Mouse (Mus musculus): ENCODE results near the gene Chn1. TPM values are rescaled to one million over a fixed set of nuclear protein-coding genes. Genes with fewer than 3 reads are reported as not detected.

The Chn1 gene
- polyA plus RNA-seq, 1 experiment, result 25.8 TPM

DNA sequence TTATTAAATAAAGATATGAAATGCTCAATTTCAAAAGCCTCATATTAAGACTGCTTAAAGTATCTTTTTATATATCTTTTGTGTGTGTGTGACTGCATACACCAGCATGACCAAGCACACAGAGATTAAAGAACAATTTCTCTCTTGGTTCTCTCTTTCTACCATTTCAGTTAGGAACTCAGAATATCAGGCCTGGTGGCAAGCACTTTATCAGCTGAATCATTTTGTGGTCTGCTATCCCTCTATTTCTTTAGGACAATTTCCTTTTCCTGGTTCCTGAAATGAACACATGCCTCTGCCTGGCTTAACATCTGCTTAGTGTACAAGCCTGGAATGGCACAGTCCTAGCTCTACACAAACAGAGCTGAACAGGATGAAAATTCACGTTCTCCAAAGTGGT, 92.6 kb downstream of the Chn1 start:
- H3K9ac ChIP-seq (ENCODE audit: low read depth, poor library complexity, severe bottlenecking), result no peak overlapping the region
- no peaks in the 10 kb centered on the region for H3K4me1 ChIP-seq (ENCODE audit: control insufficient read depth, insufficient read depth, low read length)
- TF ChIP-seq CTCF (IDR thresholded peaks at IDR 0.05; ENCODE audit: low read depth, low read length) (no peak), EP300 (IDR thresholded peaks at IDR 0.05; ENCODE audit: insufficient read depth, low read depth, low read length) (no peak), POLR2A (IDR thresholded peaks at IDR 0.05; ENCODE audit: insufficient read depth, low read length) (no peak)
- H3K36me3 ChIP-seq (ENCODE audit: control insufficient read depth, insufficient read depth, low read length, poor library complexity, severe bottlenecking), result no peaks in the 10 kb centered on the region
- H3K27ac ChIP-seq (ENCODE audit: insufficient read depth, low read length), result no peak overlapping the region
- H3K27me3 ChIP-seq (ENCODE audit: control insufficient read depth, insufficient read depth, low read length, poor library complexity, severe bottlenecking), result no peaks in the 10 kb centered on the region
- H3K9me3 ChIP-seq (replicated peaks; ENCODE audit: control insufficient read depth, insufficient read depth, low read length, poor library complexity, severe bottlenecking), result no peaks in the 10 kb centered on the region
- no peak overlapping the region for H3K4me3 ChIP-seq (ENCODE audit: low read depth, low read length)

GRCm38 (mm10) chr2:73680425-73681027, 94.6 kb downstream of the Chn1 start:
- Histone ChIP-seq H3K4me1 (ENCODE audit: control insufficient read depth, insufficient read depth, low read length) (no peaks in the 10 kb centered on the region), H3K9me3 (replicated peaks; ENCODE audit: control insufficient read depth, insufficient read depth, low read length, poor library complexity, severe bottlenecking) (no peaks in the 10 kb centered on the region), H3K27me3 (ENCODE audit: control insufficient read depth, insufficient read depth, low read length, poor library complexity, severe bottlenecking) (no peaks in the 10 kb centered on the region), H3K27ac (ENCODE audit: insufficient read depth, low read length) (no peak overlapping the region), H3K4me3 (ENCODE audit: low read depth, low read length) (no peak overlapping the region), H3K36me3 (ENCODE audit: control insufficient read depth, insufficient read depth, low read length, poor library complexity, severe bottlenecking) (no peaks in the 10 kb centered on the region), H3K9ac (ENCODE audit: low read depth, poor library complexity, severe bottlenecking) (no peak overlapping the region)
- TF ChIP-seq EP300 (IDR thresholded peaks at IDR 0.05; ENCODE audit: insufficient read depth, low read depth, low read length) (no peak), CTCF (IDR thresholded peaks at IDR 0.05; ENCODE audit: low read depth, low read length) (no peak), POLR2A (IDR thresholded peaks at IDR 0.05; ENCODE audit: insufficient read depth, low read length) (no peak)

DNA sequence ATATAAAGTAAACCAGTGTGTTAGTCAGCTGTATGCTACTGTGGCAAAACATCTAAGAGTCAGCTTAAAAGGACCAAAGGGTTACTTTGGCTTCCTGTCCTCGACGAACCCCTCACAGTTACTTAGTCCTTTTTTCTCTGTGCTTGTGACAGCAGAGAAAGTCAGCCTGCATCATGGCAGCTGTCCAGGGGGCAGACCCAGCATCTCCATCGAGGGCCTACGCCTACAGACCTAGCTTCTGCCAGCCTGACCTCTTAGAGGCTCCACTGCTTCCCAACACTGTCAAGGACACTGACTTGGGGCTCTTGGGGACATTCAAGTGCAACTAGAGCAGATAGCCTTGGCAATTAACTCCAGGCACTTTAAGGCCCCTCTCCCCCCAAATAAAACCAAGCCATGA, 106.5 kb downstream of the Chn1 start:
- no peak overlapping the region for H3K4me3 ChIP-seq (ENCODE audit: low read depth, low read length)
- no peaks in the 10 kb centered on the region for H3K9me3 ChIP-seq (replicated peaks; ENCODE audit: control insufficient read depth, insufficient read depth, low read length, poor library complexity, severe bottlenecking)
- H3K4me1 ChIP-seq (ENCODE audit: control insufficient read depth, insufficient read depth, low read length), result no peaks in the 10 kb centered on the region
- H3K36me3 ChIP-seq (ENCODE audit: control insufficient read depth, insufficient read depth, low read length, poor library complexity, severe bottlenecking), result no peaks in the 10 kb centered on the region
- H3K27ac ChIP-seq (ENCODE audit: insufficient read depth, low read length), result no peak overlapping the region
- no peak overlapping the region for H3K9ac ChIP-seq (ENCODE audit: low read depth, poor library complexity, severe bottlenecking)
- TF ChIP-seq EP300 (IDR thresholded peaks at IDR 0.05; ENCODE audit: insufficient read depth, low read depth, low read length) (no peak), CTCF (IDR thresholded peaks at IDR 0.05; ENCODE audit: low read depth, low read length) (no peak), POLR2A (IDR thresholded peaks at IDR 0.05; ENCODE audit: insufficient read depth, low read length) (no peak)
- no peaks in the 10 kb centered on the region for H3K27me3 ChIP-seq (ENCODE audit: control insufficient read depth, insufficient read depth, low read length, poor library complexity, severe bottlenecking)

DNA sequence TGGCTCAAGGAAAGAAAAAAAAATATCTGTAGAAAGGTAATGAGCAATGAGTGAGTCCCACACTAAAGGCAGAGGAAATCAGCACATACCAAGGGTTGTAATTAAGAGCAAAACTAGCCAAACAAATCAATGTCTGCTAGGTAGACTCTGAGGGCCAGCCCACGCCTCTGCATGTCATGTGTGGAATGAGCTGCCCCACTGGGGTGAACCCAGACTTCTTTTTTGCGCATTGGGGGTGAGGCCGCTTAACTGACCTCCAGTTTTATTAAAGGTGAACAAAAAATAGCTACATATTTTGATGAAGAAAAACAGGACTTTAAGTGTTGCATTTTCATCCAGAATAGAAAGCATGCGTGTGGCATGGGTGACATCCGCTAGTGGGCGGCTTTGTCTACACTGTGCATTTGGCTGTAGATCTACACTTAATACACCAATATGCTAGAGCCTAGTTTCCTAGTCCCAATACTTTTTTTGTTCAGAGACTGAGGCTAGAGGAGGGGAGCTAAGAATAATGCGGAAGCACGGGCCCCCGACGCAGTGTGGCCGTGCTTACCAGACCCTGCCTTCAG, 114.5 kb downstream of the Chn1 start:
- no peaks in the 10 kb centered on the region for H3K4me1 ChIP-seq (ENCODE audit: control insufficient read depth, insufficient read depth, low read length)
- no peak overlapping the region for H3K4me3 ChIP-seq (ENCODE audit: low read depth, low read length)
- no peaks in the 10 kb centered on the region for H3K9me3 ChIP-seq (replicated peaks; ENCODE audit: control insufficient read depth, insufficient read depth, low read length, poor library complexity, severe bottlenecking)
- H3K27me3 ChIP-seq (ENCODE audit: control insufficient read depth, insufficient read depth, low read length, poor library complexity, severe bottlenecking), result no peaks in the 10 kb centered on the region
- TF ChIP-seq POLR2A (IDR thresholded peaks at IDR 0.05; ENCODE audit: insufficient read depth, low read length), result no peak
- no peak for TF ChIP-seq CTCF (IDR thresholded peaks at IDR 0.05; ENCODE audit: low read depth, low read length)
- no peak for TF ChIP-seq EP300 (IDR thresholded peaks at IDR 0.05; ENCODE audit: insufficient read depth, low read depth, low read length)
- H3K9ac ChIP-seq (ENCODE audit: low read depth, poor library complexity, severe bottlenecking), result no peak overlapping the region
- no peak overlapping the region for H3K27ac ChIP-seq (ENCODE audit: insufficient read depth, low read length)
- no peaks in the 10 kb centered on the region for H3K36me3 ChIP-seq (ENCODE audit: control insufficient read depth, insufficient read depth, low read length, poor library complexity, severe bottlenecking)

- TF ChIP-seq EP300 (IDR thresholded peaks at IDR 0.05; ENCODE audit: insufficient read depth, low read depth, low read length) (no peak), CTCF (IDR thresholded peaks at IDR 0.05; ENCODE audit: low read depth, low read length) (no peak), POLR2A (IDR thresholded peaks at IDR 0.05; ENCODE audit: insufficient read depth, low read length) (no peak)
- Histone ChIP-seq H3K27me3 (ENCODE audit: control insufficient read depth, insufficient read depth, low read length, poor library complexity, severe bottlenecking) (no peaks in the 10 kb centered on the region), H3K4me1 (ENCODE audit: control insufficient read depth, insufficient read depth, low read length) (no peaks in the 10 kb centered on the region), H3K27ac (ENCODE audit: insufficient read depth, low read length) (no peak overlapping the region), H3K36me3 (ENCODE audit: control insufficient read depth, insufficient read depth, low read length, poor library complexity, severe bottlenecking) (no peaks in the 10 kb centered on the region), H3K9ac (ENCODE audit: low read depth, poor library complexity, severe bottlenecking) (no peak overlapping the region), H3K4me3 (ENCODE audit: low read depth, low read length) (no peak overlapping the region), H3K9me3 (replicated peaks; ENCODE audit: control insufficient read depth, insufficient read depth, low read length, poor library complexity, severe bottlenecking) (no peaks in the 10 kb centered on the region)
Measured at GRCm38 (mm10) chr2:73659726-73660565, 115.2 kb downstream of the Chn1 start.

DNA sequence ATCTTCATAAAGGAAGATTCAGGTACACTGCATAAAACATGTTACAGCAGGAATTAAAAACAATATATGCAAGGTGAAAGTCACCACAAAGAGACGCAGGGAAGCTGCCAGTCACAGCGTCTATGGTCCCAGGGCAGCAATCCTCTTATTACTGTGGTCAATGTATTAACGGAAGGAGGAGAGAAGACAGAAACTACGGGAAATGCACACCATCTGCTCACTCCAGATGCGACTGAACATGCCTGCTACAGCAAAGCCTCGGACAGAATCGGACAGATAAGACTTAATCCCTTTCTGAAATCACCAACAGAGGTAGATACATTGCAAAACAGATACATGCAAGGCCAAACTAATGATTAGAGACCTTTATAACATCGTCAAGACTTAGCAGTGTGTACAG, 116.1 kb downstream of the Chn1 start:
- no peak overlapping the region for H3K27ac ChIP-seq (ENCODE audit: insufficient read depth, low read length)
- H3K9ac ChIP-seq (ENCODE audit: low read depth, poor library complexity, severe bottlenecking), result no peak overlapping the region
- no peaks in the 10 kb centered on the region for H3K4me1 ChIP-seq (ENCODE audit: control insufficient read depth, insufficient read depth, low read length)
- H3K4me3 ChIP-seq (ENCODE audit: low read depth, low read length), result no peak overlapping the region
- H3K9me3 ChIP-seq (replicated peaks; ENCODE audit: control insufficient read depth, insufficient read depth, low read length, poor library complexity, severe bottlenecking), result no peaks in the 10 kb centered on the region
- H3K27me3 ChIP-seq (ENCODE audit: control insufficient read depth, insufficient read depth, low read length, poor library complexity, severe bottlenecking), result no peaks in the 10 kb centered on the region
- TF ChIP-seq EP300 (IDR thresholded peaks at IDR 0.05; ENCODE audit: insufficient read depth, low read depth, low read length), result no peak
- no peak for TF ChIP-seq CTCF (IDR thresholded peaks at IDR 0.05; ENCODE audit: low read depth, low read length)
- no peak for TF ChIP-seq POLR2A (IDR thresholded peaks at IDR 0.05; ENCODE audit: insufficient read depth, low read length)
- no peaks in the 10 kb centered on the region for H3K36me3 ChIP-seq (ENCODE audit: control insufficient read depth, insufficient read depth, low read length, poor library complexity, severe bottlenecking)
